Mouse (Mus musculus): Measurements from ENCODE around the gene Ube3a. TPM values are rescaled to one million over a fixed set of nuclear protein-coding genes. Genes with fewer than 3 reads are reported as not detected.

The Ube3a gene
- polyA plus RNA-seq, 1 experiment from 2014 or later: 37.9 TPM

DNA sequence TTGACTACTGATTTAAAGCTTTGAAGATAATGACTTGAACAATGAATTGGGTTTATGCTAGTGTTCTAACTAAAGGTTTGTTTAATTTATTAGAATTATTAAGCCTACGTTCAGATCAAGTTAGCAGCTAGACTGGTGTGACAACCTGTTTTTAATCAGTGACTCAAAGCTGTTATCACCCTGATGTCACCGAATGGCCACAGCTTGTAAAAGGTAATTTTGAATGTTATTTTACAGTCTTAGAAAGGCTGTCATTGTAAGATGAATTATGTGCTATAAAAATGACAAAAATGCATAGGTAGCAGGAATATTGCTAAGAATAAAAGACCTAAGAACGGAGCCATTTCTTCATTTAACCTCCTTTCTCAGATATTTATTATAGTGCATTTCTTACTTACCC, 14.7 kb downstream of the Ube3a start:
- ATAC-seq (no peak), DNase-seq (ENCODE audit: low read depth, low spot score) (no peak)
- TF ChIP-seq CTCF (IDR thresholded peaks at IDR 0.05): no peak
- ChIA-PET CTCF (no interaction called here), POLR2A (no interaction called here)
- in situ Hi-C loops (cut with MboI; ENCODE audit: low pct_unique_long_range_greater_than_20kb): loop anchor here (25.0 kb wide), 1 partner anchor 506 kb away; no protein-coding TSS in a partner anchor
- H3K27me3 ChIP-seq: no peaks in the 10 kb centered on the region

DNA sequence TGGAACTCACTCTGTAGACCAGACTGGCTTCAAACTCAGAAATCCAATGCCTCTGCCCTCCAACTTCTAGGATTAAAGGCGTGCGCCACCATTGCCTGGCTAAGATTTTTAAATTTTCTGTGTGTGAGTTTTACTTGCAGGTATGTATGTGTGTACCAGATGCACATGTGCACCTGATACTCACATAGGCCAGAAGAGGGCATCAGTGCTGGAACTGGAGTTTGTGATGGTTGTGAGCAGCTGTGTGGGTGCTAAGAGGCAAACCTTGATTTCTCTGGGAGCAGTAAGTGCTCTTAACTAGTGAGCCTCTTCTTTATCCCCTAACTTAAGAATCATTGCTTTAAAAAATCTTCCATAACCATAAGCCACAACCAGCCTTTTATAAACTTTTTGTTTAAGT, 17.0 kb downstream of the Ube3a start:
- POLR2A ChIA-PET: no interaction called here
- no peaks in the 10 kb centered on the region for H3K27me3 ChIP-seq
- ATAC-seq (no peak), DNase-seq (ENCODE audit: low read depth, low spot score) (no peak)
- TF ChIP-seq CTCF (IDR thresholded peaks at IDR 0.05): peak; percentile 54
- in situ Hi-C loops (cut with MboI; ENCODE audit: low pct_unique_long_range_greater_than_20kb): loop anchor here (25.0 kb wide), 1 partner anchor 508 kb away; no protein-coding TSS in a partner anchor
- CTCF ChIA-PET: no interaction called here

DNA sequence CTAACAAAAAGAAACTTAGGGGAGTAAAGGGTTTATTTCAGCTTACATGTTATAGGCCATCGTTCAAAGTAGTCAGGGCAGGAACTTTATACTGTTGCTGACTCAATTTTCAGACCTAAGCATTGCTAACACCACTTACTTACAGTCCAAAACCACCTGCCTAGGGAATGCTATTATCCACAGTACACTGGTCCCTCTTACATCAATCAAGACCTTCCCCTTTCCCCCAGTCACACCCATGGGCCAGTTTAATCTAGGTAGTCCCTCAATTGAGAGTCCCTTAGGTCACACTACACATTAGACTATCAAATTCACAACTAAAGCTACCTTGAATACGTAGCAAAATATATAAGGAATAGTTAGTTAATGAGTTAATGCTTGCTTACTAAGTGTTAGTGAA, 24.8 kb downstream of the Ube3a start:
- POLR2A ChIA-PET: no interaction called here
- ATAC-seq (no peak), DNase-seq (ENCODE audit: low read depth, low spot score) (no peak)
- CTCF ChIA-PET: no interaction called here
- in situ Hi-C loops (cut with MboI; ENCODE audit: low pct_unique_long_range_greater_than_20kb): no loop called here
- no peak for TF ChIP-seq CTCF (IDR thresholded peaks at IDR 0.05)
- no peaks in the 10 kb centered on the region for H3K27me3 ChIP-seq

DNA sequence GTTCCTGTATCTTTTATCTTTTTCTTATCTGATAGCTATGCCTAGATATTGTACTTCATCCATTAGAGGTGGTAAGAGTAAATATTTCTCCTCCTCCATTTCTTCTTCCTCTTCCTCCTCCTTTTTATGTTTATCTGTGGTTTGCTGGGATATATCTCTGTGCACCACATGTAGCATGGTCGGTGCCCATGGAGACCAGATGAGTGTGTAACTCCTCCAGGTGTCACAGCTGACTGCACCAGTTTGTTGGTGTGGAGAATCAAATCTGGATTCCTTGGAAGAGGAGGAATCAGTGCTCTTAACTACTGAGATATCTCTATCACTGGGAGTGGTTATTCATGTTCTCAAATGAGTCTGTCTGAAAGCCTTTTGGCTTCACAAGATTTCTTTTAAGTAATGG, 37.0 kb downstream of the Ube3a start:
- ATAC-seq: no peak
- H3K27me3 ChIP-seq: no peaks in the 10 kb centered on the region
- no peak for DNase-seq (ENCODE audit: low read depth, low spot score)
- in situ Hi-C loops (cut with MboI; ENCODE audit: low pct_unique_long_range_greater_than_20kb): no loop called here
- ChIA-PET POLR2A (no interaction called here), CTCF (no interaction called here)
- no peak for TF ChIP-seq CTCF (IDR thresholded peaks at IDR 0.05)

DNA sequence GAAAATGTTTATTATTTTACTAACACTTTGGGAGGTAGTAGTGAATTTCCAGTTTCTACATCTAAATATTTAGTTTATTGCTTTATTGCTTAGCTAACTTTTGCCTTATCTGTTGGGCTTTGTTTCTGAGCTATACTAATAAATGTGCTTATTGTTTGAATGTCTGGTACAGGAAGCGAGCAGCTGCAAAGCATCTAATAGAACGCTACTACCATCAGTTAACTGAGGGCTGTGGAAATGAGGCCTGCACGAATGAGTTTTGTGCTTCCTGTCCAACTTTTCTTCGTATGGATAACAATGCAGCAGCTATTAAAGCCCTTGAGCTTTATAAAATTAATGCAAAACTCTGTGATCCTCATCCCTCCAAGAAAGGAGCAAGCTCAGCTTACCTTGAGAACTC, 43.2 kb downstream of the Ube3a start:
- TF ChIP-seq CTCF (IDR thresholded peaks at IDR 0.05): no peak
- no peaks in the 10 kb centered on the region for H3K27me3 ChIP-seq
- POLR2A ChIA-PET: no interaction called here
- DNase-seq (ENCODE audit: low read depth, low spot score) (no peak), ATAC-seq (no peak)
- CTCF ChIA-PET: interaction anchor here (1.5 kb wide), 1 partner anchor 11 kb away, joined by 3 read pairs; no protein-coding TSS in a partner anchor
- in situ Hi-C loops (cut with MboI; ENCODE audit: low pct_unique_long_range_greater_than_20kb): no loop called here

DNA sequence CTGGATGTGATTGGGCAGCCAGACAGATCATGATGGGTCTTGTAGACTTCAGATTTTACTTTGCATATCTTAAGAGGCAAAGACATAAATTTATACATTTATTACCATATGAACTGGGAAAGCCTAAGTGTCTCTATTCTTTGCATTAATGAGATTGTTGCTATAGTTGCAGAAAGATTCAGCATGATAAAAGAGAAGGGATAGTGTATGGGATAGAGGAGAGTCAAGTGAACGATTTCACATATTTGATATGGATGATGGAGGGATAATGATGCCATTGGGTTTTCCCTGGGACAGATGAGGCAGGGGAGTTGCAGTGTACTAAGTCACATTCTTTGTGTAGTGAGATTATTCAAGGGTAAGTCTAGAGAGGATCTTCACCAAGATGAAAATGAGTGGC, 84.0 kb downstream of the Ube3a start:
- ChIA-PET POLR2A (no interaction called here), CTCF (no interaction called here)
- in situ Hi-C loops (cut with MboI; ENCODE audit: low pct_unique_long_range_greater_than_20kb): loop anchor here (25.0 kb wide), 1 partner anchor 500 kb away; no protein-coding TSS in a partner anchor
- ATAC-seq (no peak), DNase-seq (ENCODE audit: low read depth, low spot score) (no peak)
- TF ChIP-seq CTCF (IDR thresholded peaks at IDR 0.05): no peak
- no peaks in the 10 kb centered on the region for H3K27me3 ChIP-seq

DNA sequence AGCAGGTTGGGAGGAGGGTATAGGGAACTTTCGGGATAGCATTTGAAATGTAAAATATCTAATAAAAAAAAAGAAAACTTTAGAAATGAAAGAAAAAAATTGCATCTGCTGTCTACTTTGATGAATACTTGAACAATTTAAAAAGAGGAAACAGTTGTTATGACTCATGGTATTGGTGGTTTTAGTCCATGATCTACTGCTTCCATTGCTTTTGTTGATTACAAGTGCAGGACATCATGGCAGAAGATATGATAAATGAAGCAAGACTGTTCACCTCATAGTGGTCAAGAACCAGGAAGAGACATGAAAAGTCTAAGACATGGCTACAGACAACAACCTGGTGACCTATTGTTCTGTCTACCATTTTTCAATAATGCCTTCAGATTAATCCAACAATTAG, 94.2 kb downstream of the Ube3a start:
- ChIA-PET CTCF (no interaction called here), POLR2A (no interaction called here)
- in situ Hi-C loops (cut with MboI; ENCODE audit: low pct_unique_long_range_greater_than_20kb): loop anchor here (25.0 kb wide), 1 partner anchor 510 kb away; no protein-coding TSS in a partner anchor
- ATAC-seq (no peak), DNase-seq (ENCODE audit: low read depth, low spot score) (no peak)
- TF ChIP-seq CTCF (IDR thresholded peaks at IDR 0.05): no peak
- peaks cover 14% of the 10 kb centered on the region for H3K27me3 ChIP-seq

All from Patski (cell line).